Mouse (Mus musculus): ENCODE data around the gene Cebpa.

The Cebpa gene

GRCm38 (mm10) chr7:35149616-35150433 lies 30.7 kb downstream of the Cebpa start:
- DNase-seq = no peak

DNA sequence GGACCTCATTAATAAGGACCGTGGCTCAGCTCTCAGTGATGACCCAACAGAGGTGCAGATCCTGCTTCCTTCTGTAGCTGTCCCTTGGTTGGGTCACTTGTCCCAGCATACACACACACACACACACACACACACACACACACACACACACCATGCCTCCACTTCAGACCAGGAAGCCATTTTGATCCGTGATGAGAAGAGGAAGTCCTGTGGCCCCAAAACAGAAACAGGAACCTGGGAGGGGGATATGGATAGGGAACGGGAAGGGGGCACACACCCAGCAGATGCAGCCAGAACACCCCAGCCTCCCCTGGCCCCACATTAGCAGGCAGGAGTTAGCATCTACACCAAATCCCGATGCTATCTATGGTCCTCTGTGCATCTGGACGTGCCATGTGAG lies 31.8 kb downstream of the Cebpa start:
- DNase-seq = no peak

- no peak for DNase-seq
These were observed 35.4 kb downstream of the Cebpa start for GRCm38 (mm10) chr7:35154449-35154848.

GRCm38 (mm10) chr7:35156561-35157477 lies 37.7 kb downstream of the Cebpa start:
- DNase-seq = no peak

DNA sequence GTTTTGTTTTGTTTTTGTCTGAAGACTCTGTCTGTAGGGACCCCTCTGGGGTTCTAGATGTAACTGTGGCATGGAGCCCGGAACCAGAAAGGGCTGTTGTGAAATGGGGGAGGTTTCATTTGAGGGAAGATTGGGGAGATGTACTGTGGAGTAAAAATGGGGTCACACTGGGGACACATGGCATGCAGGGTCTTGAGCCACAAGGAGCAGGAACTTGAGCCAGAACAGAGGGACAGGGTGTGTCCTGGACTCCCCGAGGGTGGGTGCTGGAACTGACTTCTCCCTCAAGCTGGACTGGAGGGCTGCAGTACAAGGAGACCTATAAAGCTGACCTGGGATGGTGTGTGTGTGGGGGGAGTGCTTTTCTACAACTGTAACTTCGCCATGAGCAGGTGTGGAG lies 38.4 kb downstream of the Cebpa start:
- no peak for DNase-seq

DNA sequence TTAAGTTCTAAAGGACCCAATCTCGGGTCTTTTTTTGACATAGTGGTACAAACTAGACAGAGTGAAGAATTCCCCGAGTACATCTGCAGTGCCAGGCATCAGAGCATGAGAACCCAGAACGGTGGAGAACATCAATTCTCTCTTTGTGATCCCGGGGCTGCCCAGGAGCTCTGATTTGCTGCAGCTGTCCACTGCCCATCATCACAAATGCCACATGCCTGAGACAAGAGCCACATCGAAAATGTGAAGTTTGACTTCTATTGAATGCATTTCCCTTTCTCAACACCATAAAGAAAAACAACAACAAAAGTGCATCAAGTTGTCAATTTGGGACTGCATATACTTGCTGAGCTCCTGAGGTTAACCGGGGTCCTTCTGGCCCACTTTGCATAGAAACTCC lies 43.4 kb downstream of the Cebpa start:
- no peak for DNase-seq

DNA sequence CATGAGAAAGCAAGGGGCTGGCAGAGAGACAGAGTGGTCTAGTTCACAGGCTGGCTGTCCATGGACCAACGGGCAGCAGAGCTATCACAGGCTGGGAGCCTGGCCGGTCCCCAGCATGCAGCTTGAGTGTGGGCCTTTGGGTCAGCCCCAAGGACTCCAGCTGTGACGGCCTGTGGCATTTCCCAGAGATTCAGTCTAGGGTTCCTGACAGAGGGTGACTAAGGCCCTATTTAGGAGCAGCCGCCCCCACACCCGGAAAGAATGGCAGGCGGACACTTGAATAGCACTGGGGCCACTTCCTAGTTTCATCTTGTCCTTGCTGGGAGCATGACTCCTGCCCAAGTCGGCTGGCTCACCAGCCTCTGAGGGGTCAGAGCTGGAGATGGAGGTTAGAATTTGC lies 44.5 kb downstream of the Cebpa start:
- DNase-seq = no peak

- DNase-seq = no peak
These were observed 45.0 kb downstream of the Cebpa start for GRCm38 (mm10) chr7:35164131-35164530.

DNA sequence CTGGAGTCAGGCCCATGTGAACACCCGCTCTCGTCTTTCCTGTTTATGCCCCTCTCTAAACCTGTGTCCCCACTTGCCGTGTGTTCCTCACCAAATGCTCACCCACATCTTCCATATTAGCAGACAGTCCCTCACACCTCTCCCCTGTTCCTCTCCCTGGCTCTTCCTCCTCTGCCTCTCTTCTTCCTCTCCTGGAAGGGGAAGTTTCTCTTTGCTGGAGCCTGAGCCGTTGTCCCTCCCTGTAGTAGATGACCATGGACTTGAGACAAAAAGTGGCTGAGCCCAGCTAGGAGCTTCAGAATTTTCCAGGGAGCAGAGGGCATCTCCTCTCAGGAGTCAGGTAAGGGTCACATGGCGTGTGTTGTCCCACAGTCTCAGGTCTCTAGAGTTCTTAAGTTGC lies 47.9 kb downstream of the Cebpa start:
- DNase-seq = no peak

DNA sequence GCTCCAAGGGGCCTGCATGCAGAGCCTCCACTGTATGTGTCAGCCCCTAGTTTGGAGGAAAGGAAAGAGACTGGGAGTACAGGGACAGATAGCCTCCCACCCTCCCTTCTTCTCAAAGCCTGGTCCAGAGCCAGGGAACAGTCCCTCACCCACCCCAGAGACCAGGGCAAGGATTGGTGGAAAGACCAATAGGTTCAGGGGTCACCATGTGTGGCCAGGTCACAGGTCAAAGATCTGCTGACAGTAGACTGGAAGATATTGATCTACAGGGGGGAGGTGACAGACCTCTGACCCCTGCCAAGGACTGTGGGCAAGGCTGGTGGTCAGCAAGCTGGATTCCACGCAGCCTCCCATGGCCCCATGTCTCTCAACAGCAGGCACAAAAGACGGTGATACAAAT lies 48.8 kb downstream of the Cebpa start:
- DNase-seq = no peak

GRCm38 (mm10) chr7:35169341-35169740 lies 50.2 kb downstream of the Cebpa start:
- DNase-seq = peak; percentile 95

Measured in kidney, adult 18-20 months (tissue).